Mouse (Mus musculus): Measurements from ENCODE around the gene Ttll5.

GRCm38 (mm10) chr12:85810959-85811358 lies 13.5 kb upstream of the Ttll5 start:
- TF ChIP-seq CTCF (IDR thresholded peaks at IDR 0.05; ENCODE audit: extremely low read depth, insufficient read length, insufficient replicate concordance, low read depth, low read length) (no peak), POLR2A (IDR thresholded peaks at IDR 0.05; ENCODE audit: low read depth, low read length) (no peak)

Measured in small intestine, adult 2 months (tissue).